Mouse (Mus musculus): Measurements from ENCODE around the gene Gm7682. TPM values are rescaled to one million over a fixed set of nuclear protein-coding genes. Genes with fewer than 3 reads are reported as not detected.

Gm7682 gene
- 0.62 TPM for polyA plus RNA-seq (2017; shearing (Covaris generic))

DNA sequence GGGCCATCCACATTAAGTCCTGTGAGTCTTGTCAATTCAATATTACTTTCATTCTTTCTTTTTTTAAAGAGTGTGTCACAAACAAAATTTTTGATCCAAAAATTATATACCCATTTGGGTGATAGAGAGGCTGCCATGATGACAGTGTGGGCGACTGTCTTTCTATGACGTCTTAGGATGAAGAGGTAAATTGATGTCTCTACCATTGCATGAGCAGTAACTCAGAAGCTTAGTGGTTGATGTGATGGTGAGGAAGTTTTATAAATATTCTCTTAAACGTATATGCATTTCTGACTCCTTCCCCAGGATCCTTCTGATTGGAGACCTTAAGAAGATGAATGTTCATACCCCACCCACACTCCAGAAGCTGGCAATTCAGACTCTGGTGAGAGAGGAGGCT is at the start of gene Gm7682:
Gene Gm7682, plus strand, starts transcription at position 301 of the 400 bp plus-strand sequence.

Other genes with a start within 250 kb of the Gm7682 start
- not detected for gene Gm3106, start 227.8 kb upstream of the Gm7682 start, polyA plus RNA-seq (2017; shearing (Covaris generic))
- not detected for gene A430089I19Rik, start 139.0 kb upstream of the Gm7682 start, polyA plus RNA-seq (2017; shearing (Covaris generic))
- 0.60 TPM for gene Gm6502, start 131.3 kb upstream of the Gm7682 start, polyA plus RNA-seq (2017; shearing (Covaris generic))
- gene AA792892, start 106.0 kb upstream of the Gm7682 start, polyA plus RNA-seq (2017; shearing (Covaris generic)) = not detected
- 1.8 TPM for gene Gm3139, start 80.5 kb downstream of the Gm7682 start, polyA plus RNA-seq (2017; shearing (Covaris generic))
- not detected for gene Gm3147, start 170.6 kb downstream of the Gm7682 start, polyA plus RNA-seq (2017; shearing (Covaris generic))
- 0.85 TPM for gene Gm6509, start 178.2 kb downstream of the Gm7682 start, polyA plus RNA-seq (2017; shearing (Covaris generic))
- gene Gm6205, start 202.6 kb downstream of the Gm7682 start, polyA plus RNA-seq (2017; shearing (Covaris generic)) = 1.2 TPM